Comparison of ENCODE assay signal across 13 mouse cellular contexts in the genomic region with DNA sequence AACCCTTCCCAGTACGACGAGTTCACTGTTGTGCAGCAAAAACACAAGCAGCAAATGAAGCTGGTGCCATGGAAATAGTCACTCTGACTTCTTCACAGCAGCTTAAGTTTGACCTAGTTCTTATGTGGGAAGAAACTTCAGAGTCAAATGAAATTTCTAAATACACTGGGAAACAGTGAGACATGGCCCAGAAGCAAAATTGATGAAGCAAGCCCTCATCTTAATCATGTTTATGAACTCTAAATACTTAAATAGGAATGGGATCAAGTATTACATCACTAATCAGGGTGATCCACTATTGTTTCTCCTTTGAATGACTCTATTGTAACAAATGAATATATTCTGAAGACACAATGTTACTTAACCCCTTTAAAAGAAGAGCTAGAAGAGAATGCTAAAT.
"Had no signal": no experiment of that assay in that cellular context is flagged by ENCODE, and none has a peak within 500 bp of the region (broad histone marks: within the 10 kb centered on the region; RNA-seq: fewer than 3 reads in every experiment).

No protein-coding gene starts in this region.

- H3K36me3 ChIP-seq: limb, embryonic 10.5 days; liver, embryonic 15.5 days; neural tube, embryonic 15.5 days; stomach, embryonic 15.5 days had no signal

- H3K4me2 ChIP-seq: liver, embryonic 11.5 days; liver, embryonic 15.5 days; midbrain, embryonic 13.5 days; neural tube, embryonic 15.5 days; stomach, embryonic 15.5 days had no signal

- H3K4me1 ChIP-seq: liver, embryonic 15.5 days; midbrain, embryonic 13.5 days; neural tube, embryonic 15.5 days; stomach, embryonic 15.5 days had no signal

- H3K9ac ChIP-seq: liver, embryonic 15.5 days; midbrain, embryonic 13.5 days; neural tube, embryonic 15.5 days; stomach, embryonic 15.5 days had no signal

- H3K4me3 ChIP-seq: left cerebral cortex, adult 2 months; limb, embryonic 10.5 days; liver, embryonic 15.5 days; midbrain, embryonic 13.5 days; myocyte; neural tube, embryonic 15.5 days; stomach, embryonic 15.5 days had no signal

- H3K27me3 ChIP-seq: liver, embryonic 15.5 days; midbrain, embryonic 13.5 days; neural tube, embryonic 15.5 days; stomach, embryonic 15.5 days had no signal

- ATAC-seq: lung, postnatal 0 days; midbrain, embryonic 13.5 days had no signal

- DNase-seq: kidney, postnatal 25 days; lung, adult 2 months; lung, postnatal 36 days; thymus, postnatal 4 days had no signal

- H3K9me3 ChIP-seq: limb, embryonic 10.5 days; liver, embryonic 15.5 days; midbrain, embryonic 13.5 days; neural tube, embryonic 15.5 days; stomach, embryonic 15.5 days had no signal

- H3K27ac ChIP-seq: left cerebral cortex, adult 2 months; limb, embryonic 10.5 days; liver, embryonic 15.5 days; midbrain, embryonic 13.5 days; neural tube, embryonic 15.5 days; stomach, embryonic 15.5 days had no signal
